Mouse (Mus musculus) C2C12 (cell line): ENCODE measurements at regions not wholly inside any gene's neighbourhood (a gene's known extent, or its start where the extent isn't known, plus 50 kb on each side); places are given as distances from the start of the nearest gene placed in this dataset.

ENCODE experiments used
- CEBPB ChIP-seq: IDR thresholded peaks from one replicate; pipeline ENCODE4 v1.6.1; 2011; ENCODE audit warnings: low read depth, mild to moderate bottlenecking, control low read depth, moderate library complexity
- CTCF ChIP-seq: IDR thresholded peaks from one replicate; pipeline ENCODE4 v1.5.1; 2011; ENCODE audit not compliant: control insufficient read depth, insufficient read depth, insufficient read length
- FOSL1 ChIP-seq: IDR thresholded peaks from one replicate; pipeline ENCODE4 v1.8.0; 2011; ENCODE audit warnings: mild to moderate bottlenecking, low read length; ENCODE audit not compliant: poor library complexity, insufficient read depth, severe bottlenecking
- MAX ChIP-seq: IDR thresholded peaks from one replicate; pipeline ENCODE4 v1.6.1; 2011; ENCODE audit warnings: mild to moderate bottlenecking, control low read depth
- MYOD1 ChIP-seq: IDR thresholded peaks from one replicate; pipeline ENCODE4 v1.6.1; 2011; ENCODE audit warnings: low read depth; ENCODE audit not compliant: control insufficient read depth, insufficient read length
- MYOG ChIP-seq: IDR thresholded peaks from one replicate; pipeline ENCODE4 v1.6.1; 2011; ENCODE audit not compliant: control insufficient read depth, insufficient read length; ENCODE audit errors: extremely low read depth
- USF1 ChIP-seq: IDR thresholded peaks from one replicate; pipeline ENCODE4 v1.6.1; 2011; ENCODE audit warnings: low read depth, mild to moderate bottlenecking, control low read depth, moderate library complexity

DNA sequence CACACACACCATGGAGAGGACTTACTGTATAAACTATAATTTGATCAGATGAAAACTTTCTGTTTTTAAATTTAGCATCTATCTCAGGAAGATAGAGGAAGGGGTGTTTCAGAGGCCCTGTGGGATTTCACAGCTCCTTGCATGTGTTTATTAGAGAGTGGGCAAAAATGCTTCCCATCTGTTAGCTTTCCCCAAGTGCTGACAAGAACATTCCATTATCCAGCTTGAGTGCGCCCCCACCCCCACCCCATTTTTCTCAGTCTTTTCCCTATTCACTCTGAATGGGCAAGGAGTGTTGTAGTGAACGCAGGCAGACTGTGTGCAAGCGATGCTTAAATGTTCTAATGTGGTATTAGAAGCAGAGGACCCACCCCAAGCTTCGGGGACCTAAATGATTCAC is 228.2 kb upstream of the Fn1 start:
- TF ChIP-seq MAX (no peak), CTCF (no peak), MYOD1 (no peak), FOSL1 (no peak), USF1 (no peak), MYOG (no peak), CEBPB (no peak)
